Mouse (Mus musculus) bone marrow macrophage, adult 2 months (primary cell): ENCODE measurements at regions not wholly inside any gene's neighbourhood (a gene's known extent, or its start where the extent isn't known, plus 50 kb on each side); places are given as distances from the start of the nearest gene placed in this dataset.

ENCODE experiments used
- CTCF ChIP-seq: IDR thresholded peaks from 2 replicates; pipeline ENCODE4 v1.5.1; 2012; ENCODE audit warnings: low read depth, mild to moderate bottlenecking, low read length, moderate library complexity
- POLR2A ChIP-seq: IDR thresholded peaks from 2 replicates; pipeline ENCODE4 v1.6.1; 2012; ENCODE audit warnings: mild to moderate bottlenecking, low read depth, low read length, borderline replicate concordance

DNA sequence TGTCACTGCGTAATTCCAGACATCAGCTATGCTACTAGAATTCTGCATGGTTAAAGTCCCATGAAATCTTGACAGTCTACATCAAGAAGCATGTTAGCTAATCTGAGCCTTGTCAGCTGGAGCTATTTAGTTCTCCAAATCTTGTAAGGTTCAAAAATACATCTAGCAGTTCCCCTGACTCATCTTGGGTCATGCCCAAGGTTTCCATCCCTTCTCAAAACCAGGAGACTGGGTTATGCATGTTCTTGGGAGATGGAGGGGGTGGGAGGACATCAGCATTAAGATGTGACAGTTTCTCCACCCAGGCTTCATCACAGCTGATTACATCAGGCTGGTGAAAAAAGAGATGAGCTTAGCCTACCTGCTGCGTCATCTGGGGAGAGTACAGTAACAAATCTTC is 495.3 kb upstream of the 4930452B06Rik start:
- TF ChIP-seq POLR2A (no peak), CTCF (no peak)
